Mouse (Mus musculus) embryonic facial prominence, embryonic 12.5 days (tissue): ENCODE measurements around the gene Bglap. TPM values are rescaled to one million over a fixed set of nuclear protein-coding genes. Genes with fewer than 3 reads are reported as not detected.
A peak's percentile ranks its signal among the peaks of the same experiment; 100 is the strongest.
"Not testable (repeated sequence)": the region's sequence is repeated elsewhere in the genome, so short reads cannot be mapped to it uniquely, and the experiment has no call there.

Experiments used
- ATAC-seq: fragments of 200-750 bp; cut with Nextera tagmentation; 2 replicates; pipeline ENCODE4 v1.8.0; 2017; ENCODE audit not compliant: insufficient number of reproducible peaks, insufficient read depth, low FRiP score, low TSS enrichment
- H3K27ac ChIP-seq: fragments of 300-500 bp; sonication (generic); 2 replicates; pipeline ENCODE4 v1.5.1; 2016; ENCODE audit warnings: mild to moderate bottlenecking
- H3K27me3 ChIP-seq: fragments of 300-500 bp; sonication (generic); 2 replicates; pipeline ENCODE4 v1.6.1; 2016; ENCODE audit warnings: mild to moderate bottlenecking, moderate library complexity
- H3K36me3 ChIP-seq: fragments of 300-500 bp; sonication (generic); 2 replicates; pipeline ENCODE4 v1.6.1; 2016; ENCODE audit warnings: mild to moderate bottlenecking
- H3K4me1 ChIP-seq: fragments of 300-500 bp; sonication (generic); 2 replicates; pipeline ENCODE4 v1.6.1; 2016
- H3K4me2 ChIP-seq: fragments of 300-500 bp; sonication (generic); replicated peaks from 2 replicates; pipeline ENCODE4 v1.6.1; 2016; ENCODE audit warnings: mild to moderate bottlenecking, moderate library complexity
- H3K4me3 ChIP-seq: fragments of 300-500 bp; sonication (generic); 2 replicates; pipeline ENCODE4 v1.5.1; 2016; ENCODE audit warnings: mild to moderate bottlenecking
- H3K9ac ChIP-seq: fragments of 300-500 bp; sonication (generic); 2 replicates; pipeline ENCODE4 v1.6.1; 2016; ENCODE audit warnings: mild to moderate bottlenecking, moderate library complexity
- H3K9me3 ChIP-seq: fragments of 300-500 bp; sonication (generic); 2 replicates; pipeline ENCODE4 v1.6.1; 2016; ENCODE audit warnings: mild to moderate bottlenecking, moderate library complexity
- WGBS: fragments of 180-500 bp; shearing (Covaris S2); methylation state at CpG from one replicate; pipeline ENCODE4 v1.1.7; 2016; 5-methylcytosine and 5-hydroxymethylcytosine counted together
- polyA plus RNA-seq: library from polyadenylated mRNA; unstranded; fragments of >200 nt; fragmentation: Nextera tagmentation; extraction: Ambion mirVana; gene quantifications from 2 replicates; pipeline ENCODE4 v1.2.1, GENCODE M21; 2016

Gene Bglap
- not detected in 2 replicates for polyA plus RNA-seq

DNA sequence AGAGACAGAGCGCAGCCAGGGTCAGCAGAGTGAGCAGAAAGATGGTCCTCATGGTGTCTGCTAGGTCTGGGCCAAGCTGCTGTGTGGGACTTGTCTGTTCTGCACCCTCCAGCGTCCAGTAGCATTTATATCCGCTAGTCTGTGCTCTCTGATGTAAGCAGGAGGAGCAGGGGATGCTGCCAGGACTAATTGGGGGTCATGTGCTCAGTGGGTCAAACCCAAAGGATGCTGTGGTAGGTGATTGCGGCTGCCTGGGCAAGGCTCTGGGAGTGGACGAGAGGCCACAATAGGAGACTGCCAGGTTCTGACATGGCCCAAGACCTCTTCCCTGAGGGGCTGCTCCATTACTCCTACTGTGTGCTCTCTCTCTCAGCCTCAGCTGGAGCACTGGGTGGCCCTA, at the start of gene Bglap:
Gene Bglap (minus strand): TSS at position 101 of the 400 bp plus-strand sequence.
- H3K4me2 ChIP-seq: no peak within 1 kb of the TSS
- WGBS: 78% methylated on average over 5 of the region's 5 CpGs
- H3K9ac ChIP-seq: no peak within 1 kb of the TSS
- no peaks in the 10 kb centered on the region for H3K4me1 ChIP-seq
- no peaks in the 10 kb centered on the region for H3K27me3 ChIP-seq
- no peak within 1 kb of the TSS for H3K4me3 ChIP-seq
- no peak for ATAC-seq
- H3K9me3 ChIP-seq: no peaks in the 10 kb centered on the region
- no peak within 1 kb of the TSS for H3K27ac ChIP-seq
- H3K36me3 ChIP-seq: no peaks in the 10 kb centered on the region

DNA sequence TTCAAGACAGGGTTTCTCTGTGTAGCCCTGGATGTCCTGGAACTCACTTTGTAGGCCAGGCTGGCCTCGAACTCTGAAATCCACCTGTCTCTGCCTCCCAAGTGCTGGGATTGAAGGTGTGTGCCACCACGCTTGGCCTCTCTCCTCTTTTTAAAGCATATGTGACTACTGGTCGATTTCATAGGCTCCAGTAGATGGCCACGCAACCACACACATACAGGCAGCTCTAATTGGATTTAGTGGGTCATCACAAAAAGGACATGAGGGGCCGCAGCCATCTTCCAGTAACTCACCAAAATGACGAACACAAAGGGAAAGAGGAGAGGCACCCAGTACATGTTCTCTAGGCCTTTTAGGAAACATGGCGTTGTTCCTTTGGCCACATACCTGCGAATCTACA, 44.4 kb upstream of the Bglap start:
- H3K4me2 ChIP-seq, H3K9ac ChIP-seq, H3K4me3 ChIP-seq, H3K4me1 ChIP-seq, H3K9me3 ChIP-seq, H3K36me3 ChIP-seq, ATAC-seq, H3K27me3 ChIP-seq, H3K27ac ChIP-seq: not testable (repeated sequence)
- WGBS: 69% methylated on average over 8 of the region's 8 CpGs

- Histone ChIP-seq H3K27ac (no peak overlapping the region), H3K4me2 (no peak overlapping the region), H3K27me3 (no peaks in the 10 kb centered on the region), H3K9ac (no peak overlapping the region), H3K9me3 (no peaks in the 10 kb centered on the region), H3K4me3 (no peak overlapping the region), H3K4me1 (peaks cover 11% of the 10 kb centered on the region), H3K36me3 (no peaks in the 10 kb centered on the region)
- no peak for ATAC-seq
- 69% methylated on average over 4 of the region's 4 CpGs for WGBS
Observed at GRCm38 (mm10) chr3:88427342-88427905, 43.2 kb upstream of the Bglap start.

DNA sequence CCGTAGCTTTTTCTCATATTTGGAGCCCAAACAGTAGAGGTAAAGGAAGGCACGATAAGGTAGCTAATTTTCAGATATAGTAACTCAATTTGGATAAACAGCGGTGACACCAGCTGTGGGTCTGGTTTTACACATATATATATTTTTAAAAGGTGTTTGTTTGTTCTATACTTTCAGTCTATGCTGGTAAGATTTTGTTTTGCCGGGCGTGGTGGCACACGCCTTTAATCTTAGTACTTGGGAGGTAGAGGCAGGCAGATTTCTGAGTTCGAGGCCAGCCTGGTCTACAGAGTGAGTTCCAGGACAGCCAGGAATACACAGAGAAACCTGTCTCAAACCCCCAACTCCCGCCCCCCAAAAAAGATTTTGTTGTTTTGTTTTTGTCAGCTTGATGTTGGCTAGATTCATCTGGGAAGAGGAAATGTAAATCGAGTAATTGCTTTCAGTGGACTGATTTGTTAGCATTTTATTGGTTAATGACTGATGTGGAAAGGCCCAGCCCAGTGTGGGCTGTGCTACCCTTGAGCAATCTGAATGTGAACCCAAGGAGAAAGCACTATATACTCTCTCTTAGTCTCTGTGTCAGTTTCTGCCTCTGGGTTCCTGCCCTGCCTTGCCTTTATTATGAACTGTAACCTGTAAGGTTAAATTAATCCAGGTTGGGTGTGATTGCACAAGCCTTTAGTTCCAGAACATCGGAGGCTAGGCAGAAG, 41.6 kb upstream of the Bglap start:
- H3K27ac ChIP-seq: no peak overlapping the region
- peaks cover 6% of the 10 kb centered on the region for H3K36me3 ChIP-seq
- H3K4me2 ChIP-seq: no peak overlapping the region
- H3K9me3 ChIP-seq: no peaks in the 10 kb centered on the region
- no peaks in the 10 kb centered on the region for H3K27me3 ChIP-seq
- ATAC-seq: no peak
- no peak overlapping the region for H3K4me3 ChIP-seq
- peaks cover 11% of the 10 kb centered on the region for H3K4me1 ChIP-seq
- WGBS: 82% methylated on average over 10 of the region's 10 CpGs
- H3K9ac ChIP-seq: no peak overlapping the region

DNA sequence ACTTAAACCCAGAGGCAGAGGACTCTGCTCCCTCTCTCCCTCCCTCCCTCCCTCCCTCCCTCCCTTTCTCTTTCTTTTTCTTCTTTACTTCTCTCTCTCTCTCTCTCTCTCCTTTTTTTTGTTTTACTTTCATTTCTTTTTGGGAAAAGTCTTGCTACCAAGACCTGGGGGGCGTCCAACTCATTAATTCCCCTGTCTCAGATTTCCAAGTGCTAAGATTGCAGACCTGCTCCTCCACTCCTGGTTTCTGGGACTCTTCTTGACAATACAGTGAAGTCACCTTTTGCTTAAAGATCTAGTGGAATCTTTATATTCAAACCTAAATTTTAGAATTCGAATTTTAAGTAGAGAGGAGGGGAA, 41.0 kb upstream of the Bglap start:
- H3K4me2 ChIP-seq: peak overlapping the region; percentile 83

GRCm38 (mm10) chr3:88424605-88425329, 40.5 kb upstream of the Bglap start, which contains the start of gene Slc25a44:
TSS of gene Slc25a44 (minus strand) at chr3:88425139.
- WGBS: 2% methylated on average over 35 of the region's 35 CpGs
- H3K4me2 ChIP-seq: peak within 1 kb of the TSS; percentile 83
- H3K9me3 ChIP-seq: no peaks in the 10 kb centered on the region
- H3K4me1 ChIP-seq: peaks cover 11% of the 10 kb centered on the region
- ATAC-seq: peak; percentile 91
- H3K27ac ChIP-seq: no peak within 1 kb of the TSS
- H3K9ac ChIP-seq: peak within 1 kb of the TSS; percentile 61
- no peaks in the 10 kb centered on the region for H3K27me3 ChIP-seq
- peaks cover 16% of the 10 kb centered on the region for H3K36me3 ChIP-seq
- H3K4me3 ChIP-seq: peak within 1 kb of the TSS; percentile 65

More for the DNA sequence above, 41.0 kb upstream of the Bglap start:
- no peak overlapping the region for H3K27ac ChIP-seq
- 6% methylated on average over 2 of the region's 2 CpGs for WGBS
- peaks cover 11% of the 10 kb centered on the region for H3K4me1 ChIP-seq
- H3K4me3 ChIP-seq: peak overlapping the region; percentile 65
- peaks cover 11% of the 10 kb centered on the region for H3K36me3 ChIP-seq
- ATAC-seq: no peak
- H3K27me3 ChIP-seq: no peaks in the 10 kb centered on the region
- H3K9ac ChIP-seq: no peak overlapping the region
- no peaks in the 10 kb centered on the region for H3K9me3 ChIP-seq

DNA sequence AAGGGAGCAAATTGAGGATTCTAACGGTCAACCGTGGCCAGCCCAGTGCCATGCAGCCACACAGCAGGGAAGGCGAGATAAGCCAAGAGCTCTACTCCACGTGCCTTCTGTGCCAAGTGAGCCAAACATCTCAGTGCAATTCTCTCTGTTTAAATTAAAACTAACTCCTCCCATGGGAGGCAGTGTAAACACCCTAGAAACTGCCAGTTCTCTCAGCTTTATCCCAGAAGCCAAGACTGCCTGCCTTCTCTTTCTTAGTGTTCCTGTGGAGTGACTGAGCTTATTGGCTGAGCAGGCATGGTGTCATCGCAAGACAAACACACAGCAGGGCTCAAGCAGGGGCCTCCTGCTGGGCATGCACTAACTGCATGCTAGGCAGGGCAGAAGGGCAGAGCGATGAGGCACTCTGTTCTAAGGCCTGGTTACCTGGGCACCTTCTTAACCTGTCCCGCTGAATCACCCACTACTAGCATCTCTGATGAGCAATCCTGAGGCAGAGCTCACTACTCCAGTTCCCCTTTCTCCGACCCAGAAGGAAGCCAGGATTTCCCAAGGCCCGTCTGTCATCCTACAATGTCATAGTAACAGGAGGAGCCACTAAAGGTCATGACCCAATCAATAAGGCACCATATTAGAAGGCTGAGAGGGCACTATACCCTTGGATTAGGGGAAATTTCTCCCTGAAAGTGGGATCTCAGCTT, 37.9 kb upstream of the Bglap start:
- H3K36me3 ChIP-seq: peaks cover 40% of the 10 kb centered on the region
- WGBS: 45% methylated on average over 9 of the region's 9 CpGs
- H3K4me2 ChIP-seq: no peak overlapping the region

GRCm38 (mm10) chr3:88420771-88421170, 36.5 kb upstream of the Bglap start:
- ATAC-seq: no peak
- Histone ChIP-seq H3K4me3 (no peak overlapping the region), H3K9me3 (no peaks in the 10 kb centered on the region), H3K36me3 (peaks cover 52% of the 10 kb centered on the region), H3K4me1 (peaks cover 11% of the 10 kb centered on the region), H3K27me3 (no peaks in the 10 kb centered on the region), H3K9ac (no peak overlapping the region), H3K4me2 (no peak overlapping the region), H3K27ac (no peak overlapping the region)
- 91% methylated on average over 19 of the region's 19 CpGs for WGBS

More for the DNA sequence above, 37.9 kb upstream of the Bglap start:
- Histone ChIP-seq H3K9me3 (no peaks in the 10 kb centered on the region), H3K27ac (no peak overlapping the region), H3K4me3 (no peak overlapping the region), H3K27me3 (no peaks in the 10 kb centered on the region), H3K9ac (no peak overlapping the region), H3K4me1 (peaks cover 11% of the 10 kb centered on the region)
- no peak for ATAC-seq

DNA sequence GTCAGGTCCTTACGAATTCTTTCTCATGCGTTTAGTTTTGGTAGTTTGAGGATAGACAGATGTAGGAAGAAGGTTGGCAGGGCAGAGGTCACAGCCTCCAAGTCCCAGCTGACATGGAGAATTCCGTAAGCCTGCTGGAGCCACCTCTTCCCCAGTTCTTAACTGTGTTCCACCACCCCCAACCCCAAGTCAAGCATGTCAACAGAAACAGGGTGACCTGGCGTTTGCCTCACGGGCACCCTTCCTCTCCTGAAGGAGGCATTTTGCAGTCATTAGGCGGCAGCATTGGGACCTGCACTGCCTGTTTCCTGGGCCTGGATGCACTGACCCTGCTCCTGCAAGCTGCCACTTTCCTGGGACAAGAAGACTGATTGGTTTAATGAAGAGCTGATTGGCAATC, 33.8 kb upstream of the Bglap start:
- H3K27ac ChIP-seq: no peak overlapping the region
- H3K9me3 ChIP-seq: no peaks in the 10 kb centered on the region
- no peaks in the 10 kb centered on the region for H3K27me3 ChIP-seq
- H3K4me1 ChIP-seq: no peaks in the 10 kb centered on the region; the same call in 1 of the 2 replicates
- H3K9ac ChIP-seq: no peak overlapping the region
- H3K4me2 ChIP-seq: no peak overlapping the region
- WGBS: 83% methylated on average over 6 of the region's 6 CpGs
- H3K4me3 ChIP-seq: no peak overlapping the region
- ATAC-seq: no peak
- peaks cover 78% of the 10 kb centered on the region for H3K36me3 ChIP-seq

- H3K9me3 ChIP-seq: no peaks in the 10 kb centered on the region
- ATAC-seq: no peak
- H3K4me2 ChIP-seq: no peak overlapping the region
- no peaks in the 10 kb centered on the region for H3K4me1 ChIP-seq
- H3K27me3 ChIP-seq: no peaks in the 10 kb centered on the region
- no peak overlapping the region for H3K27ac ChIP-seq
- H3K36me3 ChIP-seq: peaks cover 86% of the 10 kb centered on the region
- H3K9ac ChIP-seq: no peak overlapping the region
- 83% methylated on average over 4 of the region's 4 CpGs for WGBS
- no peak overlapping the region for H3K4me3 ChIP-seq
Observed at GRCm38 (mm10) chr3:88415668-88416067, 31.4 kb upstream of the Bglap start.

- peaks cover 11% of the 10 kb centered on the region for H3K4me1 ChIP-seq
- H3K4me2 ChIP-seq: no peak overlapping the region
- no peak overlapping the region for H3K27ac ChIP-seq
- ATAC-seq: no peak
- H3K27me3 ChIP-seq: no peaks in the 10 kb centered on the region
- no peak overlapping the region for H3K4me3 ChIP-seq
- no peak overlapping the region for H3K9ac ChIP-seq
- 89% methylated on average over 11 of the region's 11 CpGs for WGBS
- no peaks in the 10 kb centered on the region for H3K9me3 ChIP-seq
- peaks cover 56% of the 10 kb centered on the region for H3K36me3 ChIP-seq
Observed at GRCm38 (mm10) chr3:88412636-88413035, 28.4 kb upstream of the Bglap start.
